Mouse (Mus musculus): Measurements from ENCODE around the gene Hsf4.
"Not testable (repeated sequence)": the region's sequence is repeated elsewhere in the genome, so short reads cannot be mapped to it uniquely, and the experiment has no call there.

Gene Hsf4

GRCm38 (mm10) chr8:105269461-105269947 is at the start of gene Hsf4:
Hsf4 (plus strand) TSS chr8:105269801.
- DNase-seq (ENCODE audit: low spot score): no peak

GRCm38 (mm10) chr8:105223850-105224249 is 45.8 kb upstream of the Hsf4 start:
- no peak for DNase-seq (ENCODE audit: low spot score)

GRCm38 (mm10) chr8:105224413-105225271 is 45.0 kb upstream of the Hsf4 start, which contains the start of gene D230025D16Rik:
D230025D16Rik (plus strand) TSS chr8:105225145.
- DNase-seq (ENCODE audit: low spot score): peak; percentile 96

- no peak for DNase-seq (ENCODE audit: low spot score)
These were observed 44.4 kb upstream of the Hsf4 start for GRCm38 (mm10) chr8:105225272-105225593.

- DNase-seq (ENCODE audit: low spot score): no peak
These were observed 43.7 kb upstream of the Hsf4 start for GRCm38 (mm10) chr8:105225917-105226316.

GRCm38 (mm10) chr8:105231503-105232320 is 37.9 kb upstream of the Hsf4 start:
- DNase-seq (ENCODE audit: low spot score): no peak

GRCm38 (mm10) chr8:105232321-105232693 is 37.3 kb upstream of the Hsf4 start:
- DNase-seq (ENCODE audit: low spot score): not testable (repeated sequence)

- DNase-seq (ENCODE audit: low spot score): no peak
These were observed 36.3 kb upstream of the Hsf4 start for GRCm38 (mm10) chr8:105233126-105233935.

GRCm38 (mm10) chr8:105235206-105235605 is 34.4 kb upstream of the Hsf4 start:
- no peak for DNase-seq (ENCODE audit: low spot score)

- no peak for DNase-seq (ENCODE audit: low spot score)
These were observed 32.0 kb upstream of the Hsf4 start for GRCm38 (mm10) chr8:105237442-105238142.

GRCm38 (mm10) chr8:105241016-105241415 is 28.6 kb upstream of the Hsf4 start:
- no peak for DNase-seq (ENCODE audit: low spot score)

- no peak for DNase-seq (ENCODE audit: low spot score)
These were observed 17.6 kb upstream of the Hsf4 start for GRCm38 (mm10) chr8:105251954-105252353.

- no peak for DNase-seq (ENCODE audit: low spot score)
These were observed 16.7 kb upstream of the Hsf4 start for GRCm38 (mm10) chr8:105252680-105253537.

- no peak for DNase-seq (ENCODE audit: low spot score)
These were observed 15.8 kb upstream of the Hsf4 start for GRCm38 (mm10) chr8:105253766-105254151.

GRCm38 (mm10) chr8:105254152-105254965 is 15.2 kb upstream of the Hsf4 start:
- DNase-seq (ENCODE audit: low spot score): peak; percentile 86

GRCm38 (mm10) chr8:105254966-105255350 is 14.6 kb upstream of the Hsf4 start, which contains the start of gene B3gnt9:
B3gnt9 (minus strand) TSS chr8:105255153.
- peak; percentile 68 for DNase-seq (ENCODE audit: low spot score)

GRCm38 (mm10) chr8:105257318-105258114 is 12.1 kb upstream of the Hsf4 start:
- no peak for DNase-seq (ENCODE audit: low spot score)

GRCm38 (mm10) chr8:105258911-105259720 is 10.5 kb upstream of the Hsf4 start:
- no peak for DNase-seq (ENCODE audit: low spot score)
